Mouse (Mus musculus) mature B cell (primary cell): ENCODE measurements around the gene Papss2.
"Not testable (repeated sequence)": the region's sequence is repeated elsewhere in the genome, so short reads cannot be mapped to it uniquely, and the experiment has no call there.

Experiments used
- in situ Hi-C: fragments of 300-500 bp; cut with MboI; formaldehyde crosslinking; loops from 2 replicates; pipeline ENCODE4 v1.14.3; 2019

Gene Papss2

GRCm38 (mm10) chr19:32638276-32638903 lies 42.8 kb downstream of the Papss2 start:
- in situ Hi-C loops: no loop called here

- in situ Hi-C loops: no loop called here
Measured at GRCm38 (mm10) chr19:32641535-32641934, 45.9 kb downstream of the Papss2 start.

DNA sequence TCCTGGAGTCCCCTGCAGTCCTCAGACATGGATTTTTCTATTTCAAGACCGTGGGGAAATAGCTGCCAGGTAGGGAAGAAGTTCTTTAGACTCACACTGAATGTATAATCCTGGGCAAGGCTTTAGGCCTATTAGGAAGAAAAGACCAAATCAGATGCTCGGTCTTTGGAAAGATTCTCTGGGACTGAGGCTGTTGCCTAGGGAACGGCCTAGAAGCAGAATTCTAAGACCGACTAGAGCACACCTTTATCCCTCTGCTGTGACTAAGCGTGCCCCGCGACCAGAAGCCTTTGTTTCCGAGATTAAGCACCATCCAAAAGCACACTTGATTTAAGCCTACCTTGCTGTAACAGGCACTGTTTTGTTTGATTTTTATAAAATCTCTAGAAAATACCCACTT lies 46.4 kb downstream of the Papss2 start:
- in situ Hi-C loops: no loop called here

DNA sequence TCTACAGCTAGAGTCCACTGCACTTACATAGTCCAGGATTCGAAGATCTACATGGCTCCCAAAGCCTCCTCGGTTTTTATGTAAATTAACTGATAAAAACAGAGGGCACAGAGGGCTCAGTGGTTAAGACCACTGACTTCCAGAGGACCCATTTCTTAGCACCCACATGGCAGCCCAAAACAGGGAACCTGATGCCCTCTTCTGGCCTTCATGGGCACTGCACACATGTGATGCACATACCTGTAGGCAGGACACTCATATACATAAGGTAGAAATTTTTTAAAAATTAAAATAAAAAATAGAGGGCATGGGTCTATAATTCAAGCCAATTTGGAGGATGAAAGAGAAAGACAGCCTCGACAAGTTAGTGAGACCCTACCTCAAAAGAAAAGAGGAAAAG lies 48.1 kb downstream of the Papss2 start:
- in situ Hi-C loops: no loop called here

DNA sequence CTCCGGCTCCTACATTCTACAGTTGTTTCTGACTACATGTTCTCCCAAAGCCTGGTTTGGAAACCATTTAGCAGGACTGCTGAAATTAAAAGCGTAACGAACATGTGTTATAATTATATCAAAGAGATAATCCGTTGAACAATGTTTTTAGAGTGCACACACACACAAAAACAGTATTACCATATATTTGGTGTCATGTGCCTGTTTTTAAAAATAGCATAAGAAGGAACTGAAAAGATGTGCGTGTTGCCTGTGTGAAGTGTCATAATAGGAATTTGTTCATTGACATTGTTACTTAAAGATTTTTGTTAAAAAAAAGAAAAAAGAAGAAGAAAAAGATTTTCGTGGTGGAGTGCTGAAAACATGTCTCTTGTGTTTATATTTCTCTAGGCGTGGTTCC lies 50.3 kb downstream of the Papss2 start:
- in situ Hi-C loops: no loop called here

DNA sequence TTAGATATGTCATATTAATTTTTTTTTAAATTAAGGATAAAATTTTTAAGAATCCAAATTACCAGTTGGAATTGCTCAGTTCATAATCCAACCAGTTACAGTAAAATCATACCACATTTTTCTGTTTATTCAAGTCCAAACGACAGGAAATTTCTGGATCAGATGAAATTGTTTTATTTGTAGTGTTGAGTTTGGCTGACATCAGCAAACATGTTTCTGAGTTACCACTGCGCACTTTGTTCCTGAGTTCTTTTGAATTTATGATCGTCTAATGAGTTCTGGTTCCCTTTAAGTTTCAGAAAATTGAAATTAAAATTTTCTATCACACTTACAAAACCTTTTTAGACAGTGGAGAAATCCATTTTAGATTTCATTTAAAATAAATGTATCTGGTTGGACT lies 50.8 kb downstream of the Papss2 start:
- in situ Hi-C loops: no loop called here

DNA sequence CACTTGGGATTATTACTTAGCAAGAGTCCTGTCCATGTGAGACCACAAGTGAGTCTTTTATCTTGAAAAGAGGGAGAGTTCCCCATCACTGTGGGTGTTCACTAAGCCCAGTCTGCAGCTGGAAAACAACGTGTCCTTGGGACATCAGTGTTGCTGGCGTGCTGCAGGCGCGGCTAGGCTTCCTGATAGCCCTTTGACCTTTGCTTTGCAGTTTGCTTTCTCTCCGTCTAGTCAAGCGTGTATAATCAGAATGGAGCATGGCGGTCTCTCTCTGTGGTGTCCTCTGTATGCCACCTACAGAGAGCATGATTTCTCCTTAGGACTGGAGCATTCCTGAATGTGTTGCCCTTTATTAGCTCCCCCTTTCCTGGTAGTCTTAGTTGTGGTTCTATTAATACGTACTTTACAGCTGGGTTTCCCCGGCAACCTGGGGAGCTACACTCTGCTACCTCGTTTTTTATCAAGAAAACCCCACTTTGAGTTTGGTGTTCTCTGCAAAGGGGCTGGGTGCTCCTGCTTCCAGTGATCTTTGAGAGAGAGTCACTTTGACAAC lies 52.5 kb downstream of the Papss2 start:
- in situ Hi-C loops: no loop called here

DNA sequence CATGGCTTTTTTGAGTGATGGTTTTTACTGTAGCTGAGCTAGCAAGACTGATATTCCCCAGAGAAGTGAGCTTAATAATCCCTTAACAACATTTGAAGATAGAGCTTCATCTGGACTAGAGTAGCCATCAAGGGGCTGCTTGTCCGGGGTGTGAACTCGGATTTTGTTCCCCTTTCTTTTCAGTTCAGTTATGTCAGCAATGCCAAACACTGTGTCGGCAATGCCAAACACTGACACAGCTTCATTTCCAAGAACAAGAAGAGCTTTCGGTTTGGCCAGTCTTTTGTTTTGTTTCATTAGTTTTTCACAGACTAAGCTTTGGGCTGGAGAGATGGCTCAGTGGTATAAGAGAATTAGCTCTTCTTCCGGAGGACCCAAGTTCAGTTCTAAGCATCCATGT lies 55.5 kb downstream of the Papss2 start:
- in situ Hi-C loops: no loop called here

DNA sequence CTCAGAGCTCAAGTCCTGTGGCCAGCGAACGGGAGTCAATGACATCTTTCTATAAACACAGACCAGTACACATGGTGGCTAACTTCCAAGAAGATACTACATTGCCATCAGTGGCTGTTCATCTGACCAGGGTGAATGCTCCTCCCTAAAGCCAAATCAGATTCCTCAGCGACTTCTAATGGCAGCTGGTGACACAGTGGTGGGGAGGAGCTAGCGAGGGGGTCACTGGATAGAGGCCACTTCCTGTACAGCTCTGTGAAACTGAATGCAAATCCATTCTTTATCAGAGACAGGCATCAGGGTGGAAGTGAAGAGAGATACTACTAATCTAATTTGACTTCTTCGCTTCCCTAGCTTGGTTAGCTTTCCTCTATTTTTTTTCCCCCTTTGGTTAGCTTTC lies 57.5 kb downstream of the Papss2 start:
- in situ Hi-C loops: no loop called here

DNA sequence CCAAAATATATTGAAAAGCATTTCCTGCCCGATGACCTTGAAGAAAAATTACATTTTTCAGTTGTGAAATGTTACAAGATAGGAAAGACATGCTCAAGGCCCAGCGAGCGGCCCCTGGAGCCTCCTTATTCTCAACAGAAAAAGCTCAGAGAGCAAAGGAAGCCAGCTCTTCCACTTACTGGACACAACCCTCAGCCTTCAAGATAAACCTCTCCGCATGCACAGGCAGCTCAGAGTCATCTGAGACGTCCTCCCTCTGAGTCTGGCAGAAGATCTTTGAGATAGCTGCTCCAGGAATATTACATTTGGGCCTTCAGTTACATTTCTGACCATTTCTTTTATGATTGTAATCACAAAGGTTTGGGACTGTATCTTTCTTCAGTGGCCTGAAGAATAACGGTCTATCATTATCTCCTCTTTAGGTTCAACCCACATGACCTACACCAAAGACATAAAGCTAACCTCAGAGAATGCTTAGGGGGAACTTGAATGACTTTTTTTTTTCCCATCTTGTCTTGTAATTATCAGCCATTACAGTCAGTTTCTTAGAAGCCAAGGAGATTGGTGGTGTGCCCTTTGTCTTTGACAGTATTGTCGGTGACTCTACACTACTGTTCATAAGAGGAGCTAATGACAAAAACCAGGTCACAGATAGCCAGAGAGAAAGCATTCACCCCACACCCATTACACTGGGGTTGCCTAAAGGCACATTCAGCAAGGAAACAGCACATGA lies 58.2 kb downstream of the Papss2 start:
- in situ Hi-C loops: no loop called here

- in situ Hi-C loops: no loop called here
Measured at GRCm38 (mm10) chr19:32659346-32659745, 63.8 kb downstream of the Papss2 start.

DNA sequence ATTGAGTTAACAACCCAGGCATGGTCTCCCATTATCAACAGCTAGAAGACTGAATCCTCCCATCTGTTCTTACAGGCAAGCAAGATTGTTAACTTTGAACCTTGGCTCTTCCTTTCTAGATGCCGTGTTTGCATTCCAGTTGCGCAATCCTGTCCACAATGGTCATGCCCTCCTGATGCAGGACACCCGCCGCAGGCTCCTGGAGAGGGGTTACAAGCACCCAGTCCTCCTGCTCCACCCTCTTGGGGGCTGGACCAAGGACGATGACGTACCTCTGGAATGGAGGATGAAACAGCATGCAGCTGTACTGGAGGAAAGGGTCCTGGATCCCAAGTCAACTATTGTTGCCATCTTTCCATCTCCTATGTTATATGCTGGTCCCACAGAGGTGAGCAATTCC lies 67.3 kb downstream of the Papss2 start:
- in situ Hi-C loops: no loop called here

- in situ Hi-C loops: no loop called here
Measured at GRCm38 (mm10) chr19:32665243-32665642, 69.7 kb downstream of the Papss2 start.

DNA sequence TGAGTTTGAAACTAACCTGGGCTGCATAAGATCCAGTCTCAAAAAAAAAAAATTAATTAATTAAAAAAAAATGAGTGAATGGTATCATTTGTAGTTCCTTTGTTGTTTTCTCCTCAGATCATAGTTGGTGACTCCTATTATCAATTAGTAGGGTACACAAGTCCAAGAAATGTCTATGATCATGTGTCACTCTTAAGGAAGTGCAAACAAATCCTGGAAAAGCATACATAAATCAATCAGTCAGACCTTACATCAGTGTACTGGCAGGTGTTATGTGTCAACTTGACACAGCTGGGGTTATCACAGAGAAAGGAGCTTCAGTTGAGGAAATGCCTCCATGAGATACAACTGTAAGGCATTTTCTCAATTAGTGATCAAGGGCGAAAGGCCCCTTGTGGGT lies 72.2 kb downstream of the Papss2 start:
- in situ Hi-C loops: not testable (repeated sequence)

GRCm38 (mm10) chr19:32675766-32676165 lies 80.2 kb downstream of the Papss2 start:
- in situ Hi-C loops: no loop called here

DNA sequence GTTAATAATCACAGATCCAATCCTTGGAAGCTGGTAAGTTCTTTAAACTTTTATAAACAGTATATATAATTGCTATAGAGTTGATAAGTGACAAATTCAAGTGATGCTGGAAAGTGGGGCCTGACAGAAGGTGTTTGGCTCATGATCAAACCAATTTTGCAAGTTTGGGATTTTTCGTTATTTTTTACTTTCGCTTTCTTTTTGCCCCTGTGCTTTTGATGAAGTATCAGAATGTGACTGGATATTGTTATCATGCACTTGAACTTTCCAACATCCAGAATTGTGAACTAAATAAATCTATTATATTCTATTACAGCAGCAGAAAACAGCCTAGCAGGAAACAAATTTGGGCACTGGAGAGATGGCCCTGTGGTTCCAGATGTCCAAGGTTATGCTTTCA lies 85.3 kb downstream of the Papss2 start:
- in situ Hi-C loops: loop anchor here (10.0 kb wide), 1 partner anchor 176 kb away; no protein-coding TSS in a partner anchor

GRCm38 (mm10) chr19:32683081-32683480 lies 87.5 kb downstream of the Papss2 start:
- in situ Hi-C loops: loop anchor here (10.0 kb wide), 1 partner anchor 178 kb away; no protein-coding TSS in a partner anchor

DNA sequence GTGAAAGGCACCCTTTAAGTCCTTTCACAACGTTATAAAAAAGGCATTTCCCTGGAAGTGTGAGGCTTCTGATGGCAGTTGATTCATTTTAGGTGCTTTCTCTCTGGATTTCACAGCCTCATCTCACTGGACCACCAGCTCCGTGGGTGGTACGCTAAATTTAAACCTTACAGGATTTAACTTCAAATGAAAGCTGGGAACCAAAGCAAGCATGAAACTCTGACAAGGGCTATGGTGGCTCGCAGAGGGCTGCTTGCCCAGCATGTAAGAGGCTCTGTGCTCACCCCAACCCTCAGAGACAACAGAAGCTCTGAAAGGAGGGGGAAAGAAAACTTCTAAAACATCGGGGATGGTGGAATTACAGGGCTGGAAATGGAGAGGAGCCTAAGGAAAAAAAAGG lies 92.1 kb downstream of the Papss2 start:
- in situ Hi-C loops: loop anchor here (10.0 kb wide), 1 partner anchor 183 kb away; no protein-coding TSS in a partner anchor

DNA sequence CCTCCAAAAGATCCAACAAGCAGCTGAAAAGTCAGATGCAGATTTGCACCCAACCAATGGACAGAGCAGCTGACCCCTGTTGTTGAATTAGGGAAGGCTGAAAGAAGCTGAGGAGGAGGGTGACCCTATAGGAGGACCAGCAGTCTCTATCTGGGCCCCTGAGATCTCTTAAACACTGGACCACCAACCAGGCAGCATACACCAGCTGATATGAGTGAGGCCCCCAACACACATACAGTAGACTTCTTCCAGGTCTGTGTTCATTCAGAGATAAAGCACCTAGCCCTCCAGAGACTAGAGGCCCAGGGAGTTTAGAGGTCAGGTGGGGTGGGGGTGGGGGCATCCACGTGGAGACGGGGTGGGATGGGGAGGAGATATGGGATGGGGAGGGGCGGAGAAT lies 92.6 kb downstream of the Papss2 start:
- in situ Hi-C loops: loop anchor here (10.0 kb wide), 1 partner anchor 183 kb away; no protein-coding TSS in a partner anchor

DNA sequence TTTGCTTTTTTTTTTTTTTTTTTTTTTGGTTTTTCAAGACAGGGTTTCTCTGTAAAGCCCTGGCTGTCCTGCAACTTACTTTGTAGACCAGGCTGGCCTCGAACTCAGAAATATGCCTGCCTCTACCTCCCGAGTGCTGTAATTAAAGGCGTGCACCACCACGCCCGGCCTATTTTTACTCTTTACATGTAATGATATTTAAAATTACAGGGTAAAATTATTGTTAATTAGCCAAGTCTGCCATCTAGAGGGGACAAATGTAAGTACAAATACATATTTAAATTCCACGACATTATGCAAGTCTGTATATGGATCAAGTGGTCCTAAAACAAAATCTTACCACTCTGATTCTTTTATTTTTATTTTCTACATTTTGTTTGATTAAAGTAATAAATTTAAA lies 94.1 kb downstream of the Papss2 start:
- in situ Hi-C loops: loop anchor here (10.0 kb wide), 1 partner anchor 185 kb away; no protein-coding TSS in a partner anchor

- in situ Hi-C loops: no loop called here
Measured at GRCm38 (mm10) chr19:32696674-32697073, 101.1 kb downstream of the Papss2 start.

GRCm38 (mm10) chr19:32702191-32702590 lies 106.6 kb downstream of the Papss2 start:
- in situ Hi-C loops: no loop called here

DNA sequence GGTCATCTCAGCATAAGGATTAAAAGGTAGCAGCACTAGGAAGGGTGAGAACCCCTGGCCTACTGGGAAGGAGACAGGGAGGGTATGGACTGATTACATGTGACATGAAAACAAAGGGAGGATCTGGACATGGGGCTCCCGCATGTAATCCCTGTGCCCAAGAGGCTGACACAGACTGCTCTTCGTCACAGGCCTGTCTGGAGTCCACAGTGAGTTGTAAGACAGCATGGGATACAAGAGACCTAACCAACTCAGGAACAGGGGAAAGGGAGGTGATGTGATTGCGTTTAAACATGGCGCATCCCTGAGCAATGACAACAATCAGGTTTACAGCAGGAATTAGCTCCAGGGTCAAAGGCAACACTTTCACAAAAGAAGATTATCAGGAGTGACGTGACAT lies 113.4 kb downstream of the Papss2 start:
- in situ Hi-C loops: no loop called here
